Mouse (Mus musculus): ENCODE results near the gene Smc4.

The Smc4 gene

GRCm38 (mm10) chr3:69004437-69005337 is at the start of gene Smc4, which contains the start of gene Ift80:
TSS of gene Smc4 (plus strand) at chr3:69004738.
TSS of gene Ift80 (minus strand) at chr3:69004570.
- DNase-seq: peak; percentile 95

GRCm38 (mm10) chr3:68956454-68956853 is 48.1 kb upstream of the Smc4 start:
- DNase-seq: no peak

GRCm38 (mm10) chr3:68957413-68957812 is 47.1 kb upstream of the Smc4 start:
- no peak for DNase-seq

GRCm38 (mm10) chr3:68964682-68965081 is 39.9 kb upstream of the Smc4 start:
- no peak for DNase-seq

GRCm38 (mm10) chr3:68966527-68967285 is 37.8 kb upstream of the Smc4 start:
- no peak for DNase-seq

GRCm38 (mm10) chr3:68967404-68967803 is 37.1 kb upstream of the Smc4 start:
- DNase-seq: no peak

GRCm38 (mm10) chr3:68969091-68969590 is 35.4 kb upstream of the Smc4 start:
- no peak for DNase-seq

GRCm38 (mm10) chr3:68973574-68973973 is 31.0 kb upstream of the Smc4 start:
- DNase-seq: no peak

- DNase-seq: no peak
Measured at GRCm38 (mm10) chr3:68974639-68975532, 29.7 kb upstream of the Smc4 start.

- DNase-seq: no peak
Measured at GRCm38 (mm10) chr3:68975533-68976490, 28.7 kb upstream of the Smc4 start.

- no peak for DNase-seq
Measured at GRCm38 (mm10) chr3:68977696-68978095, 26.8 kb upstream of the Smc4 start.

- no peak for DNase-seq
Measured at GRCm38 (mm10) chr3:68979187-68979586, 25.4 kb upstream of the Smc4 start.

GRCm38 (mm10) chr3:68980898-68981297 is 23.6 kb upstream of the Smc4 start:
- DNase-seq: no peak

- no peak for DNase-seq
Measured at GRCm38 (mm10) chr3:68986550-68986949, 18.0 kb upstream of the Smc4 start.

- DNase-seq: no peak
Measured at GRCm38 (mm10) chr3:69002781-69003180, 1.8 kb upstream of the Smc4 start.

GRCm38 (mm10) chr3:69004055-69004436 is 492 bp upstream of the Smc4 start:
- no peak for DNase-seq

GRCm38 (mm10) chr3:69005338-69006245 is 1.1 kb downstream of the Smc4 start:
- DNase-seq: peak; percentile 32

- DNase-seq: no peak
Measured at GRCm38 (mm10) chr3:69006246-69006760, 1.8 kb downstream of the Smc4 start.

- DNase-seq: no peak
Measured at GRCm38 (mm10) chr3:69008873-69009272, 4.3 kb downstream of the Smc4 start.

- no peak for DNase-seq
Measured at GRCm38 (mm10) chr3:69017181-69017580, 12.6 kb downstream of the Smc4 start.
